Mouse (Mus musculus) forebrain, embryonic 13.5 days (tissue): ENCODE measurements around the gene Slc9a4. TPM values are rescaled to one million over a fixed set of nuclear protein-coding genes. Genes with fewer than 3 reads are reported as not detected.
"Not testable (repeated sequence)": the region's sequence is repeated elsewhere in the genome, so short reads cannot be mapped to it uniquely, and the experiment has no call there.

ENCODE experiments used
- ATAC-seq: fragments of 200-750 bp; cut with Nextera tagmentation; 2 replicates; pipeline ENCODE4 v1.8.0; 2017
- H3K27ac ChIP-seq: fragments of 300-500 bp; sonication (generic); 2 replicates; pipeline ENCODE4 v1.5.1; 2015; ENCODE audit warnings: inconsistent platforms, mild to moderate bottlenecking, moderate library complexity
- H3K27me3 ChIP-seq: fragments of 300-500 bp; sonication (generic); 2 replicates; pipeline ENCODE4 v1.6.1; 2015; ENCODE audit warnings: mild to moderate bottlenecking, inconsistent platforms
- H3K36me3 ChIP-seq: fragments of 300-500 bp; sonication (generic); 2 replicates; pipeline ENCODE4 v1.6.1; 2015; ENCODE audit warnings: mild to moderate bottlenecking, inconsistent platforms; ENCODE audit not compliant: poor library complexity, severe bottlenecking
- H3K4me1 ChIP-seq: fragments of 300-500 bp; sonication (generic); 2 replicates; pipeline ENCODE4 v1.6.1; 2015; ENCODE audit warnings: inconsistent platforms
- H3K4me2 ChIP-seq: fragments of 300-500 bp; sonication (generic); 2 replicates; pipeline ENCODE4 v1.6.1; 2015; ENCODE audit warnings: inconsistent platforms, mild to moderate bottlenecking, moderate library complexity
- H3K4me3 ChIP-seq: fragments of 300-500 bp; sonication (generic); 2 replicates; pipeline ENCODE4 v1.5.1; 2015; ENCODE audit warnings: mild to moderate bottlenecking, inconsistent platforms
- H3K9ac ChIP-seq: fragments of 300-500 bp; sonication (generic); 2 replicates; pipeline ENCODE4 v1.6.1; 2015; ENCODE audit warnings: mild to moderate bottlenecking, inconsistent platforms
- H3K9me3 ChIP-seq: fragments of 300-500 bp; sonication (generic); replicated peaks from 2 replicates; pipeline ENCODE4 v1.6.1; 2016; ENCODE audit warnings: inconsistent platforms
- WGBS: fragments of 180-500 bp; shearing (Covaris S2); methylation state at CpG from one replicate; pipeline ENCODE4 v1.1.7; 2015; 5-methylcytosine and 5-hydroxymethylcytosine counted together
- polyA plus RNA-seq: library from polyadenylated mRNA; unstranded; fragments of >200 nt; fragmentation: Nextera tagmentation; extraction: Ambion mirVana; gene quantifications from 2 replicates; pipeline ENCODE4 v1.2.1, GENCODE M21; 2015

Slc9a4 gene
- polyA plus RNA-seq, 1 experiment from 2014 or later, result not detected

DNA sequence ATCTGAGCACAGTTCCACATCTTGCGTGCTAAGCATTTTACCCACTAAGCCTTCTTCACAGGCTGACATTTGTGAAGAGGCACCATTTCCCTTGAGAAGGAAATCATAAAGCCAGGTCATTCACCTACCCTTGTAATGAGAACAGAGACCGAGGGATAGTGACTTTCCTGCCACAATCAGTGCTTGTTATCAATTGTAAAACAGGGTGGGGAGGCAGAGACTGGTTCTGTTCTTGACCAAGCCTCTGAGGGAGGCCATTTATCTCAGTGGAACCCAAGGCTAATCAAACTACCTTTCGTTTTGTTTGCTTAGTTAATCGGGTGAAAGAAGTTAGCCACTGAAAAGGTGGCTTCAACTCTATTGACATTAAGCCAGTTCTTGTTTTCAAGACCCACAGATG lies 77.2 kb downstream of the Slc9a4 start:
- Histone ChIP-seq H3K9me3 (no peaks in the 10 kb centered on the region), H3K27me3 (no peaks in the 10 kb centered on the region), H3K9ac (no peak overlapping the region), H3K4me1 (no peaks in the 10 kb centered on the region), H3K36me3 (no peaks in the 10 kb centered on the region), H3K4me2 (no peak overlapping the region), H3K4me3 (no peak overlapping the region), H3K27ac (no peak overlapping the region)
- ATAC-seq, result no peak
- 86% methylated on average over 4 of the region's 4 CpGs for WGBS

DNA sequence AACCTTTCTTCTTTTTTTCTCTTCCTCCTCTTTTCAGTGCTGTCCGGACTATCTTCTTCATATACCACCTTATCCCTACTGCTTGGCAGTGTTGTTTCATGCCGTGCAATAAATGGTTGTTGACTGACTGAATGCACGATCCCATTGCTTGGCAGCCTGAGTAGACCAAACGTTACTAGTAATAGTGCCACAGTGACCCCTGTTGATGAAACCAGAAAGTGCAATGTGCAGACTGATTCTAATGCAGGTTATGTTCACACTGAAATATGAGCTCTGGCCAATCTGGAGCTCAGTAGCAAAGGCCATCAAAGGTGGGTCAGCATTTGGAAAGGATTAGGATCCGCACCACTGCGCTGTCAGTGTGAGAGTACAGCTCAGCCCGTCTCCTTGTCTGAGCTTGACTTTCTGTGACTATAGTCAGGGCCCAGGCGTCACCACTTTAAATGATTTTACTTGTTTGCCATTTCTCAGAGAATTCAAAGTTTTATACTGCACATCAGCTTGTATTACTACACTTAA lies 78.2 kb downstream of the Slc9a4 start:
- no peak for ATAC-seq
- Histone ChIP-seq H3K4me2 (no peak overlapping the region), H3K4me3 (no peak overlapping the region), H3K27me3 (no peaks in the 10 kb centered on the region), H3K36me3 (no peaks in the 10 kb centered on the region), H3K9me3 (no peaks in the 10 kb centered on the region), H3K4me1 (no peaks in the 10 kb centered on the region), H3K9ac (no peak overlapping the region), H3K27ac (no peak overlapping the region)
- whole genome bisulfite sequencing, result 56% methylated on average over 8 of the region's 8 CpGs

DNA sequence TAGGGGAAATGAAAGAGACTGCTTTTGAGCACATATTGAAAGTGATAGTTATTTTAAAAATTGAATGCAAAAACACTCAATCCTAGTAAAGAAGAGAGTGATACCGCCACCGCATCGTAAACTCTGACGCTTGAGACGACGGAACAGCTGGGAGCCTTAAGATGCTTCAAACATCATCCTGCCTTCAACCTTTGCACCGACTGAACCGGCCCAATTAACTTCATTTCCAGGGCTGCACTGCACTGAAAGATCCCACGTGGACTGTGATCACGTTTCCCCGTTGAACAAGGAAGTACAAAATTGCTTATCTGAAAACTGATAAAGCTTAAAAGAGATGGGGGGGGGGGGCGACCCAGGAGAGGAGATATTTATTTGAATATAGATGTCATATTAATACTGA lies 79.1 kb downstream of the Slc9a4 start:
- H3K27me3 ChIP-seq, result no peaks in the 10 kb centered on the region
- H3K4me3 ChIP-seq, result no peak overlapping the region
- WGBS, result 85% methylated on average over 12 of the region's 12 CpGs
- ATAC-seq, result no peak
- H3K9me3 ChIP-seq, result no peaks in the 10 kb centered on the region
- H3K4me1 ChIP-seq, result no peaks in the 10 kb centered on the region
- H3K9ac ChIP-seq, result no peak overlapping the region
- H3K27ac ChIP-seq, result no peak overlapping the region
- H3K36me3 ChIP-seq, result no peaks in the 10 kb centered on the region
- H3K4me2 ChIP-seq, result no peak overlapping the region

DNA sequence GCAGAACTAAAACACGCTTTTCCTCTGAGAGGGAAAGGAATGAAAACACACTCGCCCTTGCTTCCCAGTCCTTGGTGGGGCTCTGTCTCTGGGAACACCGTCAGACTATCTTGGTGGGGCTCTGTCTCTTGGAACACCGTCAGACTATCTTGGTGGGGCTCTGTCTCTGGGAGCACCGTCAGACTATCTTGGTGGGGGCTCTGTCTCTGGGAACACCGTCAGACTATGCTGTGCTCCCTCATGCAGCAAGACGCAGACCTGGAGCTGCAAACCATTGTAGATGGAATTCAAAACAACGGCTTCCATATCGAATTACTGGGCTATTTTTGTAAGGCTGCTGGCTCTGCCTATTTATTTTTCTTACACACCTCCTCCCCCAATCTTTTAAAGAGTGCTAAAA lies 79.6 kb downstream of the Slc9a4 start:
- Histone ChIP-seq H3K4me1 (no peaks in the 10 kb centered on the region), H3K9me3 (no peaks in the 10 kb centered on the region), H3K36me3 (no peaks in the 10 kb centered on the region), H3K4me3 (no peak overlapping the region), H3K9ac (no peak overlapping the region), H3K4me2 (no peak overlapping the region), H3K27ac (no peak overlapping the region), H3K27me3 (no peaks in the 10 kb centered on the region)
- no peak for ATAC-seq
- WGBS, result 86% methylated on average over 9 of the region's 9 CpGs

DNA sequence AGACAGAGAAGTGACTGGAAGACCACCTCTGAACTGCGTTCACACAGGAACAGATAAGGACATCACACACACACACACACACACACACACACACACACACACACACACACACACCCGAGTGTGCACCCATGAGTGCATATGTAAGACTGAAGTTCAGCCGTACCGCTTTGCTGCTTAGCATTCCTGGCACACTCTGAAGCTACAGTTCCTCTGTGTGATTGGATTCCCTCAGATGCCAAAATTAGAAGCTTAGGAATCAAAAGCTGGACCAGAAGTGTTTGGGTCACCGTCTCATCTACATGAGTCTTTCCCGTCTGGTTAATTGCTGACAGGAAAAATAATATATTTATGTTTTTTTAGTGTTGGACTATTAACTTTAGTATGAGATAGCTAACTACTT lies 81.0 kb downstream of the Slc9a4 start:
- no peak overlapping the region for H3K9ac ChIP-seq
- H3K36me3 ChIP-seq, result no peaks in the 10 kb centered on the region
- no peaks in the 10 kb centered on the region for H3K9me3 ChIP-seq
- H3K27ac ChIP-seq, result no peak overlapping the region
- no peaks in the 10 kb centered on the region for H3K27me3 ChIP-seq
- H3K4me3 ChIP-seq, result no peak overlapping the region
- WGBS, result 96% methylated on average over 5 of the region's 6 CpGs
- no peak overlapping the region for H3K4me2 ChIP-seq
- H3K4me1 ChIP-seq, result no peaks in the 10 kb centered on the region
- ATAC-seq, result no peak

DNA sequence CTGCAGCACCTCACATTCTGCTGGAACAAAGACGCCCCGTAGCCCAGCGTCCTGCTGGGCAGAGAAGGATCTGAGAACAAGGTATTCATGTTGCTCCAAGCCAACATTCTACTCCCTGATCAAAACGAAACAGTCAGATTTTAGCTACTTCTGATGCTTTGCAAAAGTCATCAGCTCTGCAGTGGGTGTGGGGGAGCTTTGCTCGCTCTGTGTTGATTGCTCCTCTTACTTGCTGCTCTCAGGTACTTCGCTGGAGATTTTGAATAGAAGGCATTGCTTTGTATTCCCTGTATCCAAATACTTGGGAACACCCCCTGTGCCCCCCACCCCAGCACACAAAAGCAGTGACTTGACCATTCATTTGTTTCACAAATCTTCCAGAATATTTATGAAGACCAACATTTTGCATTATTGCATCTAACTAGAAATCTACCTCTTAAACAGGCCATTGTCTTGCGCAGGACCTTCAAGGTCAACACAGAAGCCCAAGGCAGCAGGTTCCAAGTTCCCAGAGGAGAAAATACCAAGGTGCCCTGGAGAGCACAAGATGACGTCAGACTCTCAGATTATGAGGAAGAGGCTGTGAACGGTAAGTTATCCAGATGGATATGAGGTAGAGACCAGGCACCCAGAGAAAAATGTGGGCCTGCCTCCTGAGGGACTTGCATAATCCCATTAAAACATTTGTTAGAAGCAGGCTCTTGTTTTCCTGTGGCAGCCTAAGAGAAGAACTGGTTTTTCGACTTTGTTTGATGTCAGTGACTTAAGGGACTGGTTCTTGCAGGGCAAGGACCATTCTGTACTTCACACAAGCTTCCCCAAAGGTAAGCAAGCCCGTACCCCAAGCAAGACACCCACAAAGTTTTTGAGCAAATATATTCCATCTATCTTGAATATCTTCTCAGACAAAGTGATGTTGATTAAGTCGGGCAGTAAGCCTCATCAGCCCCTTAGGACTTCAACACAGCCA lies 85.8 kb downstream of the Slc9a4 start:
- Histone ChIP-seq H3K27me3 (no peaks in the 10 kb centered on the region), H3K27ac (no peak overlapping the region), H3K4me3 (no peak overlapping the region), H3K4me2 (no peak overlapping the region), H3K9me3 (no peaks in the 10 kb centered on the region), H3K4me1 (no peaks in the 10 kb centered on the region), H3K36me3 (no peaks in the 10 kb centered on the region), H3K9ac (no peak overlapping the region)
- no peak for ATAC-seq
- WGBS, result 39% methylated on average over 12 of the region's 12 CpGs

DNA sequence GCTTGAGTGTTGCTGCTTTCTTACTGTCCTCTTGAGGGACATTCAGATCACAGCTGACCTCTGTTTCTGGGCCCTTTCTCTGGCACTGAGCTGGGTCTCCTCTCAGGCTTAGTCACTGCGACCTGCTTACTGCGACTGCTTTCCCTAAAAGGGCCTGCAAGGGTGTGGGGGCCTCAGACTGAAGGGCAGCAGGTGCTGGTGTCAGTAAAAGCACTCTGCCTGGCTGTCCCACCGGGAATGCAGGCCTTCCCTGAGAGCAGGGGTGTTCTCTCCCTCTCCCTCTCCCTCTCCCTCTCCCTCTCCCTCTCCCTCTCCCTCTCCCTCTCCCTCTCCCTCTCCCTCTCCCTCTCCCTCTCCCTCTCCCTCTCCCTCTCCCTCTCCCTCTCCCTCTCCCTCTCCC lies 87.6 kb downstream of the Slc9a4 start:
- not testable (repeated sequence) for H3K36me3 ChIP-seq, H3K4me1 ChIP-seq, ATAC-seq, H3K9me3 ChIP-seq, H3K27me3 ChIP-seq, H3K4me2 ChIP-seq, H3K9ac ChIP-seq, H3K27ac ChIP-seq, H3K4me3 ChIP-seq
- WGBS, result 17% methylated on average over 3 of the region's 3 CpGs

DNA sequence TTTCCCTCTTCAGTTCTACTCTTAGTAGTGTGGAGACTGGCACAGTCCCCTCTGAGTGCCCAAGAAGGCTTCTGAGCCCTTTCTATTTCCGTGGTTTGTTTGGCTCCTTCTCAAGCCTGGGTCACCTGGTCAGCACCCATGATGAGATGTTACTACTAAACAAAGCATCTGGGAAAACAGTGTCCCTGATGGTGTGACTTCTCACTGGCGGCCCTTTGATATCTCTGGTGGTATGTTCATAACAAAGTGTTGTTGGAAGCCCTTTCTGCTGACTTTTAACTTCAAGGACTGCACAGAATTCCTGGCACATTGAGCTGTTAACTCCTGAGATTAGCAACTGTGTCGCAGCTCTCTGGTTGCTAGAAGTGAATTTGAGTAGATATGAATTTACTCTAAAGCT lies 90.1 kb downstream of the Slc9a4 start:
- Histone ChIP-seq H3K4me1 (no peaks in the 10 kb centered on the region), H3K4me2 (no peak overlapping the region), H3K9ac (no peak overlapping the region), H3K27me3 (no peaks in the 10 kb centered on the region), H3K27ac (no peak overlapping the region), H3K36me3 (no peaks in the 10 kb centered on the region), H3K4me3 (no peak overlapping the region), H3K9me3 (no peaks in the 10 kb centered on the region)
- no peak for ATAC-seq
- 84% methylated on average over 3 of the region's 3 CpGs for WGBS

DNA sequence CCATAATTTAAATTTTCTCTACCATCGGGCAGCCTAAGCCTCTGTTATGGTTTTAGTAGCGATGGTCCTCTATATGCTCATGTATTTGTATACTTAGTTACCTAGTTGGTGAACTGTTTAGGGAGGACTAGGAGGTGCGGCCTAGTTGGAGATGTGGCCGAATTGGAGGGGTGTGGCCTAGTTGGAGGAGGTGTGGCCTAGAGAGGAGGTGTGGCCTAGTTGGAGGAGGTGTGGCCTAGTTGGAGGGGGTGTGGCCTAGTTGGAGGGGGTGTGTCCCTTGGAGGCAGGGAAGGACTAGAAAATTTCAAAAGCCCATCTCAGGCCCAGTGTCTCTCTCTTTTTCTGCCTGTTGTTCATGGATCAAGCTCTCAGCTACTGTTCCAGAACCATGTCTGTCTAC lies 91.6 kb downstream of the Slc9a4 start:
- Histone ChIP-seq H3K27ac (no peak overlapping the region), H3K27me3 (peaks cover 5% of the 10 kb centered on the region; the same call in 1 of the 2 replicates), H3K9me3 (no peaks in the 10 kb centered on the region), H3K4me2 (no peak overlapping the region), H3K4me1 (no peaks in the 10 kb centered on the region), H3K9ac (no peak overlapping the region), H3K36me3 (no peaks in the 10 kb centered on the region), H3K4me3 (no peak overlapping the region)
- WGBS, result 95% methylated on average over 4 of the region's 4 CpGs
- ATAC-seq, result no peak

DNA sequence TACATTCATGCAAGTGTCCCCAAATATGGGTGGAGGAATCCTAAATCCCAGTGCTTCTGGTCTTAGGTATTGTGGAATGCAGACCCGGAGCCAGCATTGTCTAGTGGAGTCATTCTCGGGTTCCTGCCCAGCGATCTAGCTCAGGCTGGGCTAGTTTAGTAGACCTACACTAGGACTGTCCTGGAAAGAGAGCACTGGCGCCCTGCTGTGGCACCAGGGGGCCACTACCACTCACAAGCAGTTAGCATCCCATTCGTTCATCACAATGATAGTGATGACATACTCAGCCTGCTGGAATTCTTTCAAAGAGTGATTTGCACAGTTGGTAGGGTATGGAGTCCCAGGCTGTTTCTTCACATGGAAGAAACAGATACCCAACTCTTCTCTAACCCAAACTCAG lies 97.4 kb downstream of the Slc9a4 start:
- peaks cover 19% of the 10 kb centered on the region for H3K4me1 ChIP-seq
- WGBS, result 49% methylated on average over 5 of the region's 5 CpGs
- no peak overlapping the region for H3K4me3 ChIP-seq
- peaks cover 54% of the 10 kb centered on the region for H3K27me3 ChIP-seq
- no peak overlapping the region for H3K9ac ChIP-seq
- H3K4me2 ChIP-seq, result no peak overlapping the region
- no peaks in the 10 kb centered on the region for H3K36me3 ChIP-seq
- ATAC-seq, result no peak
- H3K27ac ChIP-seq, result no peak overlapping the region
- no peaks in the 10 kb centered on the region for H3K9me3 ChIP-seq
